Mouse (Mus musculus) adrenal gland, postnatal 14 days (tissue): ENCODE measurements around the gene Zfp260. TPM values are rescaled to one million over a fixed set of nuclear protein-coding genes. Genes with fewer than 3 reads are reported as not detected.
"Not testable (repeated sequence)": the region's sequence is repeated elsewhere in the genome, so short reads cannot be mapped to it uniquely, and the experiment has no call there.

Experiments used
- DNase-seq: peaks from one replicate; pipeline ENCODE4 v3.0.0; 2021; ENCODE audit warnings: mixed read lengths
- long read RNA-seq, 2 experiments: library from polyadenylated mRNA; stranded (forward); transcript quantifications; one replicate each; pipeline ENCODE4 v2.0.0; 2021
- total RNA-seq: library from RNA; stranded (reverse); gene quantifications from 2 replicates; pipeline ENCODE4 v1.2.3, GENCODE M21; 2021

Zfp260 gene
- total RNA-seq, result 36.9 and 45.6 TPM in 2 replicates
- long read RNA-seq, experiment 1, full-length matches to known transcripts, result 18 of 23 reads
- long read RNA-seq, experiment 1, partial matches to known transcripts, result 2 of 23 reads
- long read RNA-seq, experiment 1, other reads (novel, unspliced or antisense), result 3 of 23 reads
- long read RNA-seq, experiment 2, full-length matches to known transcripts, result 14 of 19 reads
- long read RNA-seq, experiment 2, partial matches to known transcripts, result 0 of 19 reads
- long read RNA-seq, experiment 2, other reads (novel, unspliced or antisense), result 5 of 19 reads

- DNase-seq, result peak; percentile 91
Measured at GRCm38 (mm10) chr7:30094646-30095429, at the start of gene Zfp260. Zfp260 (plus strand) TSS chr7:30094777.

- DNase-seq, result no peak
Measured at GRCm38 (mm10) chr7:30048126-30048525, 46.5 kb upstream of the Zfp260 start.

GRCm38 (mm10) chr7:30050882-30051548, 43.6 kb upstream of the Zfp260 start, which contains the start of gene Zfp14:
Zfp14 (minus strand) TSS chr7:30051380.
- DNase-seq, result peak; percentile 93

GRCm38 (mm10) chr7:30053591-30053990, 41.0 kb upstream of the Zfp260 start:
- DNase-seq, result no peak

- DNase-seq, result no peak
Measured at GRCm38 (mm10) chr7:30060341-30060740, 34.2 kb upstream of the Zfp260 start.

- DNase-seq, result peak; percentile 42
Measured at GRCm38 (mm10) chr7:30062478-30062877, 32.1 kb upstream of the Zfp260 start.

GRCm38 (mm10) chr7:30064622-30065021, 30.0 kb upstream of the Zfp260 start:
- peak; percentile 15 for DNase-seq

GRCm38 (mm10) chr7:30072146-30073028, 22.2 kb upstream of the Zfp260 start, which contains the start of gene Zfp82:
Zfp82 (minus strand) TSS chr7:30072900.
- DNase-seq, result peak; percentile 90

GRCm38 (mm10) chr7:30086524-30086923, 8.1 kb upstream of the Zfp260 start:
- no peak for DNase-seq

- no peak for DNase-seq
Measured at GRCm38 (mm10) chr7:30089405-30089804, 5.2 kb upstream of the Zfp260 start.

- DNase-seq, result peak; percentile 96
Measured at GRCm38 (mm10) chr7:30090092-30090969, 4.2 kb upstream of the Zfp260 start, which contains the start of the genes Gm26920 and Zfp566. Gm26920 (minus strand) TSS chr7:30090410. Zfp566 (minus strand) TSS chr7:30090527.

GRCm38 (mm10) chr7:30090970-30091585, 3.5 kb upstream of the Zfp260 start:
- peak; percentile 20 for DNase-seq

GRCm38 (mm10) chr7:30092666-30093065, 1.9 kb upstream of the Zfp260 start:
- no peak for DNase-seq

GRCm38 (mm10) chr7:30093918-30094415, 610 bp upstream of the Zfp260 start:
- DNase-seq, result no peak

- DNase-seq, result peak; percentile 9
Measured at GRCm38 (mm10) chr7:30095551-30096125, 1.1 kb downstream of the Zfp260 start.

GRCm38 (mm10) chr7:30099297-30099696, 4.7 kb downstream of the Zfp260 start:
- peak; percentile 14 for DNase-seq

GRCm38 (mm10) chr7:30116076-30116475, 21.5 kb downstream of the Zfp260 start:
- DNase-seq, result no peak

GRCm38 (mm10) chr7:30117935-30118334, 23.4 kb downstream of the Zfp260 start:
- not testable (repeated sequence) for DNase-seq
